Mouse (Mus musculus) C2C12 (cell line): ENCODE results near the gene Gm5868. TPM values are rescaled to one million over a fixed set of nuclear protein-coding genes. Genes with fewer than 3 reads are reported as not detected.

ENCODE experiments used
- H3K27me3 ChIP-seq: one replicate; pipeline ENCODE4 v1.6.1; 2011; ENCODE audit not compliant: control insufficient read depth, insufficient read depth, insufficient read length
- H3K36me3 ChIP-seq: one replicate; pipeline ENCODE4 v1.6.1; 2011; ENCODE audit not compliant: control insufficient read depth, insufficient read depth
- H3K4me3 ChIP-seq: one replicate; pipeline ENCODE4 v1.5.1; 2011; ENCODE audit warnings: mild to moderate bottlenecking, control low read depth; ENCODE audit not compliant: poor library complexity, insufficient read depth, severe bottlenecking
- H3K79me2 ChIP-seq: one replicate; pipeline ENCODE4 v1.6.1; 2011; ENCODE audit not compliant: control insufficient read depth, insufficient read depth
- H3K79me3 ChIP-seq: one replicate; pipeline ENCODE4 v1.6.1; 2011; ENCODE audit warnings: low read depth, control low read depth
- H3ac ChIP-seq: one replicate; pipeline ENCODE3; 2011; ENCODE audit warnings: low read depth; ENCODE audit not compliant: control insufficient read depth, insufficient read length
- CEBPB ChIP-seq: IDR thresholded peaks from one replicate; pipeline ENCODE4 v1.6.1; 2011; ENCODE audit warnings: low read depth, mild to moderate bottlenecking, control low read depth, moderate library complexity
- CTCF ChIP-seq: IDR thresholded peaks from one replicate; pipeline ENCODE4 v1.5.1; 2011; ENCODE audit not compliant: control insufficient read depth, insufficient read depth, insufficient read length
- FOSL1 ChIP-seq: IDR thresholded peaks from one replicate; pipeline ENCODE4 v1.8.0; 2011; ENCODE audit warnings: mild to moderate bottlenecking, low read length; ENCODE audit not compliant: poor library complexity, insufficient read depth, severe bottlenecking
- MAX ChIP-seq: IDR thresholded peaks from one replicate; pipeline ENCODE4 v1.6.1; 2011; ENCODE audit warnings: mild to moderate bottlenecking, control low read depth
- MYOD1 ChIP-seq: IDR thresholded peaks from one replicate; pipeline ENCODE4 v1.6.1; 2011; ENCODE audit warnings: low read depth; ENCODE audit not compliant: control insufficient read depth, insufficient read length
- MYOG ChIP-seq: IDR thresholded peaks from one replicate; pipeline ENCODE4 v1.6.1; 2011; ENCODE audit not compliant: control insufficient read depth, insufficient read length; ENCODE audit errors: extremely low read depth
- USF1 ChIP-seq: IDR thresholded peaks from one replicate; pipeline ENCODE4 v1.6.1; 2011; ENCODE audit warnings: low read depth, mild to moderate bottlenecking, control low read depth, moderate library complexity
- long read RNA-seq, 2 experiments: library from polyadenylated mRNA; unstranded; transcript quantifications; one replicate each; pipeline ENCODE4 v2.0.0; 2019 to 2020
- polyA plus RNA-seq: library from polyadenylated mRNA; unstranded; fragments of >200 nt; fragmentation: generic; extraction: Trizol; gene quantifications from one replicate; pipeline ENCODE4 v1.2.1, GENCODE M21; 2012; ENCODE audit warnings: missing spikeins

The Gm5868 gene
- not detected for polyA plus RNA-seq
- long read RNA-seq, experiment 1: 0 reads
- long read RNA-seq, experiment 2: 0 reads

DNA sequence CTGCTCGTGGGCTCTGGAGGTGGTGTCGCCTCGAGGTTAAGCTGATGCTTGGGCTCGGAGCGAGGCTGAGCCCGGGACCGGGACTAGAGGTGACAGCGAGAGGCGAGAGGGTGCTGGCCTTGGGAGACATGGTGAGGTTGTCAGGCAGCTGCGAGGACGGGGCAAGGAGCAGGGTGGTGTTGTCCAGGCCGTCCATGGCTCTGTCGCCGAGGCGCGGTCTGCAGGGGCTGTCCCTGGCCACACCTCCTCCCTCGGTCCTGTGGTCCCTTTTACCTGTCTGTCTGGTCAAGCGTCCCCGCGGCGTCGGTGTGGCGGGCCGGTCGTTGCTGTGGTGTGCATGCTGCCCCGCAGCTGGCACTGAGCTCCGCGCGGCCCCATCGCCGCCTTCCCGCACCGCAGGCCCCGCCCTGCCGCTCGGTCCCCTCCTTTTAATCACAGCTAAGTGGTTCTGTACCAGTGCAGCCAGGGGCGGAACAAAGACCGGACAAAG, at the start of gene Gm5868:
Gene Gm5868 (minus strand): TSS at position 360 of the 490 bp plus-strand sequence.
- no peaks in the 10 kb centered on the region for H3K79me2 ChIP-seq
- H3K4me3 ChIP-seq: no peak within 1 kb of the TSS
- TF ChIP-seq USF1: no peak
- no peak for TF ChIP-seq CEBPB
- no peak for TF ChIP-seq MYOG
- no peak for TF ChIP-seq FOSL1
- no peak for TF ChIP-seq MAX
- TF ChIP-seq MYOD1: no peak
- no peak for TF ChIP-seq CTCF
- H3K79me3 ChIP-seq: no peaks in the 10 kb centered on the region
- no peak within 1 kb of the TSS for H3ac ChIP-seq
- no peaks in the 10 kb centered on the region for H3K36me3 ChIP-seq
- H3K27me3 ChIP-seq: peaks cover 4% of the 10 kb centered on the region

- TF ChIP-seq MYOG (no peak), USF1 (no peak), CTCF (no peak), MYOD1 (no peak), FOSL1 (no peak), CEBPB (no peak), MAX (no peak)
- H3ac ChIP-seq: no peak overlapping the region
- no peak overlapping the region for H3K4me3 ChIP-seq
- no peaks in the 10 kb centered on the region for H3K27me3 ChIP-seq
- no peaks in the 10 kb centered on the region for H3K79me3 ChIP-seq
- no peaks in the 10 kb centered on the region for H3K79me2 ChIP-seq
- H3K36me3 ChIP-seq: no peaks in the 10 kb centered on the region
These were observed 49.2 kb upstream of the Gm5868 start for GRCm38 (mm10) chr5:72636576-72636975.

DNA sequence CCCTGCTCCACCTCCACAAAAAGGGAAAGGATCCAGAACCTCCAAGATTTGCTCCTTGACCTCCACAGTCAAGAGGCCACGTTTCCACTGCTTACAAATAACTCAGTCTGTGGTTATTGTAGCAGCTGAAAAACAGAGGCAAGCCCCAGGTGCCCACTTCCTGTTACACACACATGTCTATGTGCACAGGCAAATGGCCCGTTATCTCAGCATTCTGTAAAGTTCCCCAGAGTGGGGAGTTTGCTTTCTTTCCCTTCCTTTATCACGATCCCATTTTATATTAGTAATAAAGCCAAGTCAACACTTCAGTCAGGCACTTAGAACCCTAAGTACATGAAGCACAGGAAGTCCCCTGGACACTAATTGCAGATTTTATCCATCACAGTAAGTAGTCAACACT, 48.8 kb upstream of the Gm5868 start:
- TF ChIP-seq USF1 (no peak), FOSL1 (no peak), CEBPB (no peak), MYOD1 (no peak), MYOG (no peak), MAX (no peak), CTCF (no peak)
- no peaks in the 10 kb centered on the region for H3K79me2 ChIP-seq
- no peaks in the 10 kb centered on the region for H3K79me3 ChIP-seq
- no peaks in the 10 kb centered on the region for H3K36me3 ChIP-seq
- no peak overlapping the region for H3K4me3 ChIP-seq
- H3ac ChIP-seq: no peak overlapping the region
- no peaks in the 10 kb centered on the region for H3K27me3 ChIP-seq

- no peaks in the 10 kb centered on the region for H3K27me3 ChIP-seq
- no peak overlapping the region for H3ac ChIP-seq
- no peaks in the 10 kb centered on the region for H3K36me3 ChIP-seq
- no peaks in the 10 kb centered on the region for H3K79me2 ChIP-seq
- TF ChIP-seq CTCF: no peak
- no peak for TF ChIP-seq MYOD1
- TF ChIP-seq FOSL1: no peak
- TF ChIP-seq USF1: no peak
- no peak for TF ChIP-seq MAX
- TF ChIP-seq CEBPB: no peak
- TF ChIP-seq MYOG: no peak
- H3K4me3 ChIP-seq: no peak overlapping the region
- no peaks in the 10 kb centered on the region for H3K79me3 ChIP-seq
These were observed 47.5 kb upstream of the Gm5868 start for GRCm38 (mm10) chr5:72634791-72635271.

GRCm38 (mm10) chr5:72630026-72630425, 42.7 kb upstream of the Gm5868 start:
- H3K4me3 ChIP-seq: no peak overlapping the region
- H3K36me3 ChIP-seq: no peaks in the 10 kb centered on the region
- TF ChIP-seq MYOD1: peak; percentile 59
- TF ChIP-seq FOSL1: no peak
- no peaks in the 10 kb centered on the region for H3K79me3 ChIP-seq
- no peaks in the 10 kb centered on the region for H3K27me3 ChIP-seq
- no peak overlapping the region for H3ac ChIP-seq
- H3K79me2 ChIP-seq: no peaks in the 10 kb centered on the region

GRCm38 (mm10) chr5:72621022-72621421, 33.7 kb upstream of the Gm5868 start:
- Histone ChIP-seq H3ac (no peak overlapping the region), H3K79me2 (no peaks in the 10 kb centered on the region)

More at GRCm38 (mm10) chr5:72621022-72621421, 33.7 kb upstream of the Gm5868 start:
- Histone ChIP-seq H3K79me3 (no peaks in the 10 kb centered on the region), H3K27me3 (no peaks in the 10 kb centered on the region), H3K36me3 (no peaks in the 10 kb centered on the region), H3K4me3 (no peak overlapping the region)
- no peak for TF ChIP-seq USF1
- TF ChIP-seq MYOG: no peak
- TF ChIP-seq FOSL1: no peak
- no peak for TF ChIP-seq CEBPB
- no peak for TF ChIP-seq MYOD1
- TF ChIP-seq MAX: no peak
- no peak for TF ChIP-seq CTCF
